Mouse (Mus musculus) CH12.LX (cell line): ENCODE measurements at regions not wholly inside any gene's neighbourhood (a gene's known extent, or its start where the extent isn't known, plus 50 kb on each side); places are given as distances from the start of the nearest gene placed in this dataset.
A peak's percentile ranks its signal among the peaks of the same experiment; 100 is the strongest.

Experiments
- DNase-seq: peaks from one replicate; pipeline ENCODE4 v3.0.0-alpha.2; 2013; ENCODE audit errors: extremely low read depth
- H3K27ac ChIP-seq: 2 replicates; pipeline ENCODE4 v1.5.1; 2012; ENCODE audit warnings: low read depth, mild to moderate bottlenecking, control low read depth, moderate library complexity; ENCODE audit not compliant: insufficient read depth
- H3K27me3 ChIP-seq: replicated peaks from 2 replicates; pipeline ENCODE3; 2012; ENCODE audit warnings: inconsistent platforms
- H3K36me3 ChIP-seq, 2 experiments: replicated peaks in 1 of 2; 2 replicates each; pipeline versions ENCODE3 to v1.6.1; 2012; ENCODE audit warnings: inconsistent platforms in 1 of 2, low read length in 1 of 2, mild to moderate bottlenecking in 1 of 2, mixed read lengths in 1 of 2, moderate library complexity in 1 of 2; ENCODE audit not compliant: control insufficient read depth in 1 of 2, insufficient read depth in 1 of 2
- H3K4me1 ChIP-seq, 2 experiments: 2 replicates each; pipeline ENCODE4 v1.6.1; 2012; ENCODE audit warnings: inconsistent platforms in 1 of 2, moderate library complexity in 1 of 2; ENCODE audit not compliant: insufficient read depth in 2 of 2, control insufficient read depth in 1 of 2
- H3K4me2 ChIP-seq: 2 replicates; pipeline ENCODE4 v1.6.1; 2012; ENCODE audit warnings: low read depth, mild to moderate bottlenecking, control low read depth; ENCODE audit not compliant: poor library complexity, insufficient read depth, severe bottlenecking
- H3K4me3 ChIP-seq, 3 experiments: fragments of 150-350 bp in 1 of 3; sonication (generic) in 1 of 3; replicated peaks in 1 of 3; 2 replicates each; pipeline versions ENCODE3 to v1.5.1; 2011 to 2012; ENCODE audit warnings: low read depth in 2 of 3, low read length in 2 of 3, mild to moderate bottlenecking in 2 of 3, moderate library complexity in 2 of 3, control low read depth in 1 of 3, improper control_type of control experiment in 1 of 3, inconsistent platforms in 1 of 3, mixed read lengths in 1 of 3; ENCODE audit not compliant: poor library complexity in 1 of 3
- H3K79me2 ChIP-seq: replicated peaks from 2 replicates; pipeline ENCODE4 v1.6.1; 2012; ENCODE audit warnings: mild to moderate bottlenecking, moderate library complexity; ENCODE audit not compliant: control insufficient read depth, poor library complexity, insufficient read depth, severe bottlenecking; ENCODE audit errors: extremely low read depth
- H3K9ac ChIP-seq: 2 replicates; pipeline ENCODE4 v1.6.1; 2012; ENCODE audit warnings: low read depth, mild to moderate bottlenecking, control low read depth, moderate library complexity; ENCODE audit not compliant: insufficient read depth
- H3K9me3 ChIP-seq: replicated peaks from 2 replicates; pipeline ENCODE3; 2012; ENCODE audit warnings: low read length, inconsistent platforms, mixed read lengths
- BHLHE40 ChIP-seq: IDR thresholded peaks from 2 replicates; pipeline ENCODE4 v1.6.1; 2011; ENCODE audit warnings: mild to moderate bottlenecking, low read depth, low read length, improper control_type of control experiment
- CHD2 ChIP-seq: IDR thresholded peaks from 2 replicates; pipeline ENCODE4 v1.6.1; 2011; ENCODE audit warnings: low read length, improper control_type of control experiment
- CTCF ChIP-seq, 2 experiments: IDR thresholded peaks in 1 of 2; conservative IDR thresholded peaks in 1 of 2; 2 replicates each; pipeline ENCODE4 v1.5.1; 2011 to 2012; ENCODE audit warnings: low read depth in 2 of 2, low read length in 2 of 2, improper control_type of control experiment in 1 of 2, inconsistent platforms in 1 of 2, mild to moderate bottlenecking in 1 of 2, moderate library complexity in 1 of 2
- EP300 ChIP-seq: IDR thresholded peaks from 2 replicates; pipeline ENCODE4 v1.6.1; 2011; ENCODE audit warnings: low read length, improper control_type of control experiment
- GABPA ChIP-seq: IDR thresholded peaks from 2 replicates; pipeline ENCODE4 v1.6.1; 2012; ENCODE audit warnings: low read depth, low read length, improper control_type of control experiment, inconsistent platforms; ENCODE audit not compliant: insufficient replicate concordance
- HCFC1 ChIP-seq: IDR thresholded peaks from 2 replicates; pipeline ENCODE4 v1.6.1; 2012; ENCODE audit warnings: low read depth, mild to moderate bottlenecking, inconsistent platforms, low read length, improper control_type of control experiment
- IRF4 ChIP-seq: IDR thresholded peaks from 2 replicates; pipeline ENCODE4 v1.6.1; 2014; ENCODE audit warnings: low read depth, mild to moderate bottlenecking, inconsistent platforms, low read length, improper control_type of control experiment
- MAFK ChIP-seq: IDR thresholded peaks from 2 replicates; pipeline ENCODE4 v1.6.1; 2011; ENCODE audit warnings: low read length, improper control_type of control experiment; ENCODE audit not compliant: insufficient replicate concordance
- MAX ChIP-seq: IDR thresholded peaks from 2 replicates; pipeline ENCODE4 v1.6.1; 2011; ENCODE audit warnings: low read length, improper control_type of control experiment
- MEF2A ChIP-seq: IDR thresholded peaks from 2 replicates; pipeline ENCODE4 v1.6.1; 2014; ENCODE audit warnings: low read depth, mild to moderate bottlenecking, inconsistent platforms, low read length, improper control_type of control experiment, borderline replicate concordance
- NRF1 ChIP-seq: IDR thresholded peaks from 2 replicates; pipeline ENCODE4 v1.6.1; 2014; ENCODE audit warnings: low read depth, mild to moderate bottlenecking, inconsistent platforms, low read length, improper control_type of control experiment, moderate library complexity
- POLR2A ChIP-seq: IDR thresholded peaks from 2 replicates; pipeline ENCODE4 v1.6.1; 2011; ENCODE audit warnings: low read depth, mild to moderate bottlenecking, improper control_type of control experiment, low read length
- POLR2AphosphoS2 ChIP-seq: IDR thresholded peaks from 2 replicates; pipeline ENCODE4 v1.6.1; 2011; ENCODE audit warnings: low read depth, low read length, improper control_type of control experiment
- RAD21 ChIP-seq: IDR thresholded peaks from 2 replicates; pipeline ENCODE4 v1.6.1; 2011; ENCODE audit warnings: low read depth, mild to moderate bottlenecking, low read length, improper control_type of control experiment, moderate library complexity
- SIN3A ChIP-seq: IDR thresholded peaks from 2 replicates; pipeline ENCODE4 v1.6.1; 2012; ENCODE audit warnings: low read length, improper control_type of control experiment, inconsistent platforms
- SMC3 ChIP-seq: IDR thresholded peaks from 2 replicates; pipeline ENCODE4 v1.6.1; 2011; ENCODE audit warnings: low read depth, low read length, improper control_type of control experiment
- TBP ChIP-seq: conservative IDR thresholded peaks from 2 replicates; pipeline ENCODE4 v1.6.1; 2011; ENCODE audit warnings: low read depth, low read length, improper control_type of control experiment
- UBTF ChIP-seq: IDR thresholded peaks from 2 replicates; pipeline ENCODE4 v1.6.1; 2012; ENCODE audit warnings: low read depth, mild to moderate bottlenecking, inconsistent platforms, low read length, improper control_type of control experiment, moderate library complexity
- ZMIZ1 ChIP-seq: IDR thresholded peaks from 2 replicates; pipeline ENCODE4 v1.6.1; 2012; ENCODE audit warnings: low read depth, mild to moderate bottlenecking, inconsistent platforms, low read length, improper control_type of control experiment
- dilution Hi-C: fragments of 300-500 bp; cut with MboI; formaldehyde crosslinking; loops from 2 replicates; pipeline ENCODE4 v1.14.3; 2020; ENCODE audit warnings: low sequenced_read_pairs; ENCODE audit not compliant: extremely low pct_unique_long_range_greater_than_20kb, extremely low pct_ligation_motif_present
- in situ Hi-C: fragments of 300-500 bp; cut with MboI; formaldehyde crosslinking; loops from 3 replicates; pipeline ENCODE4 v1.14.3; 2019; ENCODE audit warnings: low sequenced_read_pairs, low pct_ligation_motif_present, low pct_unique_long_range_greater_than_20kb, mixed read lengths

GRCm38 (mm10) chr3:147083823-147084222, 231.7 kb downstream of the Ttll7 start:
- H3K9me3 ChIP-seq = no peaks in the 10 kb centered on the region
- no peaks in the 10 kb centered on the region for H3K36me3 ChIP-seq
- no peak overlapping the region for H3K27ac ChIP-seq
- TF ChIP-seq IRF4 (no peak), GABPA (no peak), SIN3A (no peak), RAD21 (no peak), NRF1 (no peak), POLR2AphosphoS2 (no peak), BHLHE40 (no peak), EP300 (no peak), MAX (no peak), CTCF (conservative IDR thresholded peaks at IDR 0.05 in 1 of 2, IDR thresholded peaks at IDR 0.05 in 1 of 2; ENCODE audit: low read depth in 2 of 2, low read length in 2 of 2) (no peak), SMC3 (no peak), MEF2A (no peak), TBP (no peak), CHD2 (no peak), HCFC1 (no peak), ZMIZ1 (no peak), POLR2A (no peak), UBTF (no peak)
- no peaks in the 10 kb centered on the region for H3K79me2 ChIP-seq
- in situ Hi-C loops (no loop called here), dilution Hi-C loops (no loop called here)
- H3K9ac ChIP-seq = no peak overlapping the region
- DNase-seq = no peak
- no peaks in the 10 kb centered on the region for H3K27me3 ChIP-seq
- H3K4me1 ChIP-seq = peaks cover 0 to 10% of the 10 kb centered on the region in 2 experiments; a peak in 2 of 4 replicates
- H3K4me2 ChIP-seq = no peak overlapping the region
- H3K4me3 ChIP-seq = no peak overlapping the region

GRCm38 (mm10) chr3:147084624-147085189, 232.5 kb downstream of the Ttll7 start:
- DNase-seq = no peak
- in situ Hi-C loops = no loop called here
- no peak overlapping the region for H3K4me3 ChIP-seq
- TF ChIP-seq CTCF (conservative IDR thresholded peaks at IDR 0.05 in 1 of 2, IDR thresholded peaks at IDR 0.05 in 1 of 2; ENCODE audit: low read depth in 2 of 2, low read length in 2 of 2) (0 out of 4 replicates have a peak, but pooled peaks of 1 of the 2 experiments have one; percentile 4), MAFK (no peak), TBP (no peak), RAD21 (peak; percentile 15)
- no peak overlapping the region for H3K4me2 ChIP-seq
- dilution Hi-C loops = no loop called here
- no peaks in the 10 kb centered on the region for H3K36me3 ChIP-seq
- no peaks in the 10 kb centered on the region for H3K79me2 ChIP-seq
- peaks cover 0 to 10% of the 10 kb centered on the region in 2 experiments; a peak in 2 of 4 replicates for H3K4me1 ChIP-seq
- H3K9ac ChIP-seq = no peak overlapping the region
- H3K27me3 ChIP-seq = no peaks in the 10 kb centered on the region
- no peaks in the 10 kb centered on the region for H3K9me3 ChIP-seq
- H3K27ac ChIP-seq = no peak overlapping the region
